Mouse (Mus musculus) olfactory bulb, adult 2 months (tissue): ENCODE data around the gene Anxa6.

Experiments
- CTCF ChIP-seq: fragments of 200-500 bp; IDR thresholded peaks from 2 replicates; pipeline ENCODE4 v1.5.1; 2012; ENCODE audit warnings: low read depth, mild to moderate bottlenecking, low read length, moderate library complexity; ENCODE audit not compliant: insufficient read depth
- POLR2A ChIP-seq: fragments of 200-500 bp; IDR thresholded peaks from 2 replicates; pipeline ENCODE4 v1.6.1; 2012; ENCODE audit warnings: mild to moderate bottlenecking, low read depth, low read length, moderate library complexity; ENCODE audit not compliant: insufficient read depth

DNA sequence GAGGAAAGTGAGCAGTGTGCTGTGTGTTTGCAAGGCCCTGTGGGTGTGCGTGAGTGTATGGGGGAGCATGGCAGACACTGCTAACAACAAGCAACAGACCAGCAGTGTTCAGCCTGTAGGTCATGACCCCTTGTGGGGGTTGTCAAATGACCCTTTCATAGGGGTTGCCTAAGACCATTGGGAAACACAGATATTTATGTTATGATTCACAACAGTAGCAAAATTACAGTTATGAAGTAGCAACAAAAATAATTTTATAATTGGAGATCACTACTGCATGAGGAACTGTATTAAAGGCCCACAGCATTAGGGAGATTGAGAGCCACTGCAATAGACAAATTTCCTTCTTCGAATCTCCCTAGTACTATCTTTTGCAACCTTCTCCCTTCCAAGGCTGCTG lies 13.5 kb downstream of the Anxa6 start:
- TF ChIP-seq CTCF (no peak), POLR2A (no peak)
